Mouse (Mus musculus): ENCODE measurements around the gene Rrp7a. TPM values are rescaled to one million over a fixed set of nuclear protein-coding genes. Genes with fewer than 3 reads are reported as not detected.

The Rrp7a gene
- total RNA-seq, 2 experiments from 2014 or later: 41.0 to 44.3 TPM

- DNase-seq: no peak
Measured at GRCm38 (mm10) chr15:83111874-83112273, 10.7 kb downstream of the Rrp7a start.

- DNase-seq: no peak
Measured at GRCm38 (mm10) chr15:83111290-83111689, 11.3 kb downstream of the Rrp7a start.

GRCm38 (mm10) chr15:83107814-83108213, 14.8 kb downstream of the Rrp7a start:
- DNase-seq: no peak

- no peak for DNase-seq
Measured at GRCm38 (mm10) chr15:83106426-83106825, 16.2 kb downstream of the Rrp7a start.

GRCm38 (mm10) chr15:83103111-83103510, 19.5 kb downstream of the Rrp7a start:
- DNase-seq: no peak

- no peak for DNase-seq
Measured at GRCm38 (mm10) chr15:83100332-83100662, 22.3 kb downstream of the Rrp7a start.

GRCm38 (mm10) chr15:83099533-83100331, 22.9 kb downstream of the Rrp7a start:
- peak; percentile 91 for DNase-seq

- DNase-seq: no peak
Measured at GRCm38 (mm10) chr15:83095950-83096349, 26.7 kb downstream of the Rrp7a start.

- DNase-seq: no peak
Measured at GRCm38 (mm10) chr15:83093687-83094086, 28.9 kb downstream of the Rrp7a start.

- no peak for DNase-seq
Measured at GRCm38 (mm10) chr15:83090874-83091273, 31.7 kb downstream of the Rrp7a start.

- DNase-seq: no peak
Measured at GRCm38 (mm10) chr15:83089429-83089605, 33.3 kb downstream of the Rrp7a start, which contains the start of gene Serhl. Serhl (plus strand) TSS chr15:83089506.

- no peak for DNase-seq
Measured at GRCm38 (mm10) chr15:83088495-83089428, 33.8 kb downstream of the Rrp7a start.

GRCm38 (mm10) chr15:83086636-83087328, 35.8 kb downstream of the Rrp7a start:
- no peak for DNase-seq

- peak; percentile 62 for DNase-seq
Measured at GRCm38 (mm10) chr15:83085901-83086300, 36.7 kb downstream of the Rrp7a start.

GRCm38 (mm10) chr15:83084022-83084640, 38.5 kb downstream of the Rrp7a start:
- no peak for DNase-seq

GRCm38 (mm10) chr15:83083530-83083929, 39.1 kb downstream of the Rrp7a start:
- DNase-seq: no peak

- DNase-seq: no peak
Measured at GRCm38 (mm10) chr15:83075607-83076525, 46.7 kb downstream of the Rrp7a start.

GRCm38 (mm10) chr15:83074179-83074578, 48.4 kb downstream of the Rrp7a start:
- no peak for DNase-seq

- no peak for DNase-seq
Measured at GRCm38 (mm10) chr15:83071752-83072151, 50.8 kb downstream of the Rrp7a start.

- no peak for DNase-seq
Measured at GRCm38 (mm10) chr15:83070942-83071341, 51.7 kb downstream of the Rrp7a start.

GRCm38 (mm10) chr15:83068270-83068669, 54.3 kb downstream of the Rrp7a start:
- DNase-seq: no peak
